Mouse (Mus musculus) testis, postnatal 10 days (tissue): ENCODE results near the gene Ube2q1.

ENCODE experiments used
- DNase-seq: peaks from one replicate; pipeline ENCODE4 v3.0.0; 2021; ENCODE audit warnings: low spot score

Ube2q1 gene

DNA sequence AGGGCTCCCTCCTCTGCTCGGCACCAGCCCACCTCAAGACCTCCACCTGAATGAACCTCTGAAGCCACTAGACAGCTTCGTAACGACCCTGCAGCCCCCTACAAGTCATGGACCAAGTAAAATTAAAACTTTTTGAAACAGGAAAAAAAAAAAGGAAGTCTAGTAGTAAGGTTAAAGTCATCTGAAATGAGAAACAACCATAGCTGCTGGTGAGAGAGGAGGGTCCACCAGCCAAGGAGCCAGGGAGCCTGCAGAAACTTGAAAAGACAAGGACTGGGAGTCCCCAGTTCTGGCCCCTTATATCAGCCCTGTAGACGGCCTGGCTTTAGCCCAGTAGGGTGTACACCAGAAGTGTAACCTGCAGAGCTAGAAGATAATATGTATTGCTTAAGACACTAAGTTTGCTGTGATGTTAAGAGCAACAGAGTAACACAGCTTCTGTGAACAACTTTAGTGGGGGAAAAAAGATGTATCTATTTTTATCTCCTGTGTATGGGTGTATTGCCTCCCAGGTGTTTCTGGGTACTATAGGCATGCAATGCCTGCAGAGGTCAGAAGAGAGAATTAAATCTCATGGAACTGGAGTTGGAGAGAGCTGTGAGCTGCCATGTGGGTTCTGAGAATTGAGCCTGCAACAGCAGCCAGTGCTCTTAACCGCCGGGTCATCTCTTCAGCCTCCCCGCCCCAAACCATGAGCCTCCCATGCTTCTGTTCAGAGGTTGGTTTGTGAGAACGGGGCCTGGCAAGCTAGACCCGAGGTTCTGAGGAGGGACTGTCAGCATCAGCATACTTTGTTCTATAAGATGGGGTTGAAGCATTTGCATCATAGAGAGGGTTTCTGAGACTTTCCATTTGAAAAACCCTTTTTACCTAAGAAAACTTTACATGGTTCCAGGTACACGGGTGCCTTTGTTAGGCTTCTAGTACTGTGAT, 48.4 kb downstream of the Ube2q1 start:
- no peak for DNase-seq

DNA sequence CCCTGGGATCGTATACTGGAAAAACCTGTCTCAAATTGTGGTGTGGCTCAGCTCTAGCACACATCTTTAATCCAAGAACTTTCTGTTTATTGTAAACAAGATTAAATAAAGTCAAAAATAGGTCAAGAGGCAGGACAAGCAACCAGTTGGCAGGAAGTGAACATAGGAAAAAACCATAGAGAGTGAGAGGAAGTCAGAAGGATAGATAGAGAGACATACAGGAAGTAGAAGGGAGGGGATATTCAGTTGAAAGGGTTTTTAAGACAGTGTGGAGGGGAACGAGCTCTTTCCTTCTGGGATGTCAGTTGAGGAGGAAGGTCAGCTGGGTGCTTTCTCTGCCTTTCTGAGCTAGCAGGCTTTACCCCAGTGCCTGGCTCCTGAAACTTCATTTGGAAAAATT, 50.2 kb downstream of the Ube2q1 start:
- no peak for DNase-seq

DNA sequence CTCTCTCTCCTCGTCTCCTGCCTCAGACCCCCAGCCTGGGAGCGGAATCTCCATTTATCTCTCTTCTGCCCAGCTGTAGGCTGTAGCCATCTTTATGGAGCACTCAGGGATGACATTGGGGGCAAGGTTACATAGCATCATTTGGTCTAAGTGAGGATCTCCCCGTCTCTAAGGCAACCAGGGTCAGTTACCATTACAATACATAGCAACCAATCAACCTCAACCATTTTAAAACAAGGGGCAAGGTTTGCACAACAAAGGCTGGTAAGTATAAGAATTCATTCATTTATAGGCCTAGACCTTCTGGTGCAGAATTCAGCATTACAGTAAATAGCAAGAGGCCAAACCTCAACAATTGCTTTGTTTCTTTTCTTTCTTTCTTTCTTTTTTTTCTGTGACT, 52.9 kb downstream of the Ube2q1 start:
- no peak for DNase-seq

DNA sequence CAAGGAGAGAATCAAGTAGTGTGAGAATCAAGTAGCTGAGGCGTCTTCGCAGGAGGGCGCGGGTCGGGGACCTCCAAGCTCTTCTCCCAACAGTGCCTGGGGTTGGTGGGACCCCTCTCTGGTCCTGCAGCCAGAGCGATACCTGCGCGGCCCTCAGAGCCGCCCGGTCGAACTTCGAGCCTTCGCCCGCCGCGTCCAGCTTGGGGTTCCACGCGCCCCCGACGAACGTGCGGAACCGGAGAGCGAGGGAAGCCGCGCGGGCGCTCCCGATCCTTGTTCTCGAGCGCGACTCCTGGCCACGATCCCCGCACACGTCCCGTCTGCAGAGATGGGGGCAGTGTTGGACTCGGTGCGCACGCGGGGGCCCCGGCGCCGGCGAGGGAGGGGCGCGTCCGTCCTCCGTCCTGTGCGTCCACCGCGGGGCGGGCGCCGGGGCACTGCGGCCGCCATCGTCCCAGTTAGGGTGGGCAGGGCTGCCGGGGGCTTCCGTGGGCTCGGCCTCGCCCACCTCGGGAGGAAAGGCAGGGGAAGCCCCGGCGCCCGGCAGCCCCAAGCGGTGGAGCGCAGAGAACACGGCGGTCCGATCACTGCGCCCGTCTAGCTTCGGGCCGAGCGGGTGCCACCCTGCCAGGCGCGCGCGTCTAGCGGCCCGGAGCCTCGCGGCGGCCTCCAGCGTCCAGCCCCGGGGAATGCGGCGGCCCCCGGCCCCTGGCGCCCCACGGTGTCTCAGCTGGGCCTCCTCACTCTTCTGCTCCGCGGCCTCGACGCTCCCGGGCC, 57.6 kb downstream of the Ube2q1 start, which contains the start of gene She:
Gene She (plus strand): TSS at position 556 of the 777 bp plus-strand sequence.
- peak; percentile 62 for DNase-seq
